Mouse (Mus musculus) CH12.LX (cell line): ENCODE data around the gene Sec14l5. TPM values are rescaled to one million over a fixed set of nuclear protein-coding genes. Genes with fewer than 3 reads are reported as not detected.

ENCODE experiments used
- DNase-seq: peaks from one replicate; pipeline ENCODE4 v3.0.0-alpha.2; 2013; ENCODE audit errors: extremely low read depth
- H3K27ac ChIP-seq: 2 replicates; pipeline ENCODE4 v1.5.1; 2012; ENCODE audit warnings: low read depth, mild to moderate bottlenecking, control low read depth, moderate library complexity; ENCODE audit not compliant: insufficient read depth
- H3K27me3 ChIP-seq: replicated peaks from 2 replicates; pipeline ENCODE3; 2012; ENCODE audit warnings: inconsistent platforms
- H3K36me3 ChIP-seq, 2 experiments: replicated peaks in 1 of 2; 2 replicates each; pipeline versions ENCODE3 to v1.6.1; 2012; ENCODE audit warnings: inconsistent platforms in 1 of 2, low read length in 1 of 2, mild to moderate bottlenecking in 1 of 2, mixed read lengths in 1 of 2, moderate library complexity in 1 of 2; ENCODE audit not compliant: control insufficient read depth in 1 of 2, insufficient read depth in 1 of 2
- H3K4me1 ChIP-seq, 2 experiments: 2 replicates each; pipeline ENCODE4 v1.6.1; 2012; ENCODE audit warnings: inconsistent platforms in 1 of 2, moderate library complexity in 1 of 2; ENCODE audit not compliant: insufficient read depth in 2 of 2, control insufficient read depth in 1 of 2
- H3K4me2 ChIP-seq: 2 replicates; pipeline ENCODE4 v1.6.1; 2012; ENCODE audit warnings: low read depth, mild to moderate bottlenecking, control low read depth; ENCODE audit not compliant: poor library complexity, insufficient read depth, severe bottlenecking
- H3K4me3 ChIP-seq, 3 experiments: fragments of 150-350 bp in 1 of 3; sonication (generic) in 1 of 3; replicated peaks in 1 of 3; 2 replicates each; pipeline versions ENCODE3 to v1.5.1; 2011 to 2012; ENCODE audit warnings: low read depth in 2 of 3, low read length in 2 of 3, mild to moderate bottlenecking in 2 of 3, moderate library complexity in 2 of 3, control low read depth in 1 of 3, improper control_type of control experiment in 1 of 3, inconsistent platforms in 1 of 3, mixed read lengths in 1 of 3; ENCODE audit not compliant: poor library complexity in 1 of 3
- H3K79me2 ChIP-seq: replicated peaks from 2 replicates; pipeline ENCODE4 v1.6.1; 2012; ENCODE audit warnings: mild to moderate bottlenecking, moderate library complexity; ENCODE audit not compliant: control insufficient read depth, poor library complexity, insufficient read depth, severe bottlenecking; ENCODE audit errors: extremely low read depth
- H3K9ac ChIP-seq: 2 replicates; pipeline ENCODE4 v1.6.1; 2012; ENCODE audit warnings: low read depth, mild to moderate bottlenecking, control low read depth, moderate library complexity; ENCODE audit not compliant: insufficient read depth
- H3K9me3 ChIP-seq: replicated peaks from 2 replicates; pipeline ENCODE3; 2012; ENCODE audit warnings: low read length, inconsistent platforms, mixed read lengths
- BHLHE40 ChIP-seq: IDR thresholded peaks from 2 replicates; pipeline ENCODE4 v1.6.1; 2011; ENCODE audit warnings: mild to moderate bottlenecking, low read depth, low read length, improper control_type of control experiment
- CHD2 ChIP-seq: IDR thresholded peaks from 2 replicates; pipeline ENCODE4 v1.6.1; 2011; ENCODE audit warnings: low read length, improper control_type of control experiment
- E2F4 ChIP-seq: IDR thresholded peaks from 2 replicates; pipeline ENCODE4 v1.6.1; 2011; ENCODE audit warnings: low read depth, low read length, improper control_type of control experiment; ENCODE audit not compliant: insufficient replicate concordance
- EP300 ChIP-seq: IDR thresholded peaks from 2 replicates; pipeline ENCODE4 v1.6.1; 2011; ENCODE audit warnings: low read length, improper control_type of control experiment
- ETS1 ChIP-seq: conservative IDR thresholded peaks from 2 replicates; pipeline ENCODE4 v1.6.1; 2012; ENCODE audit warnings: low read depth, mild to moderate bottlenecking, inconsistent platforms, low read length, improper control_type of control experiment, moderate library complexity
- IRF4 ChIP-seq: IDR thresholded peaks from 2 replicates; pipeline ENCODE4 v1.6.1; 2014; ENCODE audit warnings: low read depth, mild to moderate bottlenecking, inconsistent platforms, low read length, improper control_type of control experiment
- JUN ChIP-seq: IDR thresholded peaks from 2 replicates; pipeline ENCODE4 v1.6.1; 2011; ENCODE audit warnings: low read depth, mild to moderate bottlenecking, low read length, improper control_type of control experiment, moderate library complexity; ENCODE audit not compliant: insufficient read depth
- MAFK ChIP-seq: IDR thresholded peaks from 2 replicates; pipeline ENCODE4 v1.6.1; 2011; ENCODE audit warnings: low read length, improper control_type of control experiment; ENCODE audit not compliant: insufficient replicate concordance
- NRF1 ChIP-seq: IDR thresholded peaks from 2 replicates; pipeline ENCODE4 v1.6.1; 2014; ENCODE audit warnings: low read depth, mild to moderate bottlenecking, inconsistent platforms, low read length, improper control_type of control experiment, moderate library complexity
- RAD21 ChIP-seq: IDR thresholded peaks from 2 replicates; pipeline ENCODE4 v1.6.1; 2011; ENCODE audit warnings: low read depth, mild to moderate bottlenecking, low read length, improper control_type of control experiment, moderate library complexity
- RCOR1 ChIP-seq: conservative IDR thresholded peaks from 2 replicates; pipeline ENCODE4 v1.6.1; 2012; ENCODE audit warnings: low read depth, mild to moderate bottlenecking, inconsistent platforms, low read length, improper control_type of control experiment
- SIN3A ChIP-seq: IDR thresholded peaks from 2 replicates; pipeline ENCODE4 v1.6.1; 2012; ENCODE audit warnings: low read length, improper control_type of control experiment, inconsistent platforms
- SMC3 ChIP-seq: IDR thresholded peaks from 2 replicates; pipeline ENCODE4 v1.6.1; 2011; ENCODE audit warnings: low read depth, low read length, improper control_type of control experiment
- USF1 ChIP-seq: IDR thresholded peaks from 2 replicates; pipeline ENCODE4 v1.6.1; 2014; ENCODE audit warnings: low read depth, mild to moderate bottlenecking, inconsistent platforms, low read length, improper control_type of control experiment
- USF2 ChIP-seq: conservative IDR thresholded peaks from 2 replicates; pipeline ENCODE4 v1.6.1; 2011; ENCODE audit warnings: low read depth, low read length, improper control_type of control experiment
- ZC3H11A ChIP-seq: IDR thresholded peaks from 2 replicates; pipeline ENCODE4 v1.6.1; 2012; ENCODE audit warnings: low read depth, mild to moderate bottlenecking, inconsistent platforms, low read length, improper control_type of control experiment
- ZKSCAN1 ChIP-seq: IDR thresholded peaks from 2 replicates; pipeline ENCODE4 v1.6.1; 2012; ENCODE audit warnings: low read depth, inconsistent platforms, low read length, improper control_type of control experiment, borderline replicate concordance
- ZNF384 ChIP-seq: IDR thresholded peaks from 2 replicates; pipeline ENCODE4 v1.6.1; 2012; ENCODE audit warnings: low read depth, low read length, improper control_type of control experiment, inconsistent platforms
- dilution Hi-C: fragments of 300-500 bp; cut with MboI; formaldehyde crosslinking; loops from 2 replicates; pipeline ENCODE4 v1.14.3; 2020; ENCODE audit warnings: low sequenced_read_pairs; ENCODE audit not compliant: extremely low pct_unique_long_range_greater_than_20kb, extremely low pct_ligation_motif_present
- in situ Hi-C: fragments of 300-500 bp; cut with MboI; formaldehyde crosslinking; loops from 3 replicates; pipeline ENCODE4 v1.14.3; 2019; ENCODE audit warnings: low sequenced_read_pairs, low pct_ligation_motif_present, low pct_unique_long_range_greater_than_20kb, mixed read lengths
- polyA plus RNA-seq: library from polyadenylated mRNA; unstranded; fragments of >175 nt; gene quantifications from 2 replicates; pipeline ENCODE4 v1.2.1, GENCODE M21; 2012; ENCODE audit warnings: low read depth; ENCODE audit not compliant: insufficient read length
- total RNA-seq, 2 experiments: library from RNA; depleted of rRNA; stranded (reverse); fragments of 300-350 nt in 1 of 2; fragments of >200 nt in 1 of 2; gene quantifications; 2 replicates each; pipeline ENCODE4 v1.2.3; 2012 to 2014

The Sec14l5 gene
- total and polyA plus RNA-seq, 3 experiments, result 0.13 TPM; not detected in 2

- Histone ChIP-seq H3K4me2 (no peak overlapping the region), H3K4me1 (no peaks in the 10 kb centered on the region), H3K27me3 (peaks cover 88% of the 10 kb centered on the region), H3K79me2 (no peaks in the 10 kb centered on the region), H3K27ac (no peak overlapping the region), H3K9ac (no peak overlapping the region), H3K4me3 (no peak overlapping the region), H3K36me3 (no peaks in the 10 kb centered on the region), H3K9me3 (no peaks in the 10 kb centered on the region)
- DNase-seq, result no peak
- TF ChIP-seq USF1 (no peak), JUN (no peak), EP300 (no peak), USF2 (no peak), ZC3H11A (no peak), CHD2 (no peak), BHLHE40 (no peak), IRF4 (no peak), RCOR1 (no peak), RAD21 (no peak), MAFK (no peak), ZNF384 (no peak), ETS1 (no peak)
- in situ Hi-C loops, result no loop called here
- dilution Hi-C loops, result no loop called here
These were observed 8.1 kb downstream of the Sec14l5 start for GRCm38 (mm10) chr16:5155014-5155413.

GRCm38 (mm10) chr16:5156495-5156894 is 9.6 kb downstream of the Sec14l5 start:
- no peak for DNase-seq
- no peaks in the 10 kb centered on the region for H3K9me3 ChIP-seq
- peaks cover 85% of the 10 kb centered on the region for H3K27me3 ChIP-seq
- no peak overlapping the region for H3K4me3 ChIP-seq
- no peak overlapping the region for H3K4me2 ChIP-seq
- H3K4me1 ChIP-seq, result no peaks in the 10 kb centered on the region
- H3K27ac ChIP-seq, result no peak overlapping the region
- no peaks in the 10 kb centered on the region for H3K36me3 ChIP-seq
- in situ Hi-C loops, result no loop called here
- no peak overlapping the region for H3K9ac ChIP-seq
- TF ChIP-seq CHD2, result no peak
- TF ChIP-seq E2F4, result no peak
- TF ChIP-seq SIN3A, result no peak
- no peak for TF ChIP-seq SMC3
- no peak for TF ChIP-seq ZKSCAN1
- TF ChIP-seq NRF1, result no peak
- dilution Hi-C loops, result no loop called here
- H3K79me2 ChIP-seq, result no peaks in the 10 kb centered on the region
